ENCODE assay signal across 21 mouse cellular contexts in the genomic region with DNA sequence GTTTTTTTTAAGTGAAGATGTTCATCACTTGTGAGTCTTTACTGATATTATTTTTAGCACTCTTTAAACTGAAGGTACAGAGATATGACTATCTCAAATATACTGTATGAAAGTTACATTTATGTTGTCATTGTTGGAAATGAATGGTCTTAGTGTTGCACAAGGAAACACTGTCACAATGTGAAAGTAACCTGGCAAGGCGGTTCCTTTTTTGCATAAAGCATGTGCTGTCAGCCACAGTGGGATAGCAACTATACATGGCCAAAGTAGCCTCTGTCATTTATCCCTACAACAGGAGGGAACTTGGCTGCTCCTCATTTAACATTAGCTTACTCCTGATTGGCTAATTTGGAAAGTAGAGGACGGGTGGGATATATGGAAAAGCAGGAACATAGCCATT.
"Had no signal": no experiment of that assay in that cellular context is flagged by ENCODE, and none has a peak within 500 bp of the region (broad histone marks: within the 10 kb centered on the region; RNA-seq: fewer than 3 reads in every experiment).

No protein-coding gene starts in this region.

- H3K36me3 ChIP-seq: liver, embryonic 15.5 days; midbrain, embryonic 10.5 days; midbrain, embryonic 12.5 days; neural tube, embryonic 13.5 days; neural tube, embryonic 15.5 days; stomach, embryonic 15.5 days had no signal

- H3K27me3 ChIP-seq: liver, embryonic 15.5 days; midbrain, embryonic 12.5 days; neural tube, embryonic 13.5 days; neural tube, embryonic 15.5 days; stomach, embryonic 15.5 days had no signal

- H3K9ac ChIP-seq: liver, embryonic 15.5 days; liver, postnatal 0 days; lung, embryonic 14.5 days; midbrain, embryonic 12.5 days; neural tube, embryonic 13.5 days; neural tube, embryonic 15.5 days; stomach, embryonic 15.5 days had no signal

- H3K4me2 ChIP-seq: liver, embryonic 15.5 days; lung, embryonic 14.5 days; midbrain, embryonic 12.5 days; neural tube, embryonic 13.5 days; neural tube, embryonic 15.5 days; stomach, embryonic 15.5 days had no signal

- H3K4me1 ChIP-seq: liver, embryonic 15.5 days; midbrain, embryonic 10.5 days; midbrain, embryonic 12.5 days; neural tube, embryonic 13.5 days; neural tube, embryonic 15.5 days; stomach, embryonic 15.5 days had no signal

- H3K27ac ChIP-seq: liver, embryonic 15.5 days; midbrain, embryonic 10.5 days; midbrain, embryonic 12.5 days; neural tube, embryonic 13.5 days; neural tube, embryonic 15.5 days; stomach, embryonic 15.5 days; stomach, postnatal 0 days had no signal

- H3K9me3 ChIP-seq: liver, embryonic 15.5 days; midbrain, embryonic 10.5 days; neural tube, embryonic 15.5 days; stomach, embryonic 15.5 days had no signal

- DNase-seq: liver, postnatal 0 days; lung, embryonic 14.5 days; lung, postnatal 10 days; lung, postnatal 4 days; midbrain, embryonic 14.5 days; retina, postnatal 1 day; right cerebral cortex, adult 18-20 months; right cerebral cortex, postnatal 25 days; right cerebral cortex, postnatal 4 days; thymus, adult 2 months; thymus, postnatal 25 days; thymus, postnatal 4 days had no signal

- ATAC-seq: liver, postnatal 0 days; midbrain, embryonic 16.5 days had no signal

- H3K4me3 ChIP-seq: liver, embryonic 15.5 days; midbrain, embryonic 10.5 days; midbrain, embryonic 12.5 days; myocyte; neural tube, embryonic 13.5 days; neural tube, embryonic 15.5 days; stomach, embryonic 15.5 days had no signal
